ENCODE assay signal across 9 mouse cellular contexts in genomic region chr10:18371866-18372265, GRCm38 (mm10). TPM values are rescaled to one million over a fixed set of nuclear protein-coding genes. Genes with fewer than 3 reads are reported as not detected.
DNase-seq lines count a peak whose midpoint lies in the region; ATAC-seq and TF ChIP-seq lines count a peak whose summit lies in the region.
"Had no signal": no experiment of that assay in that cellular context is flagged by ENCODE, and none has a peak within 500 bp of the region (broad histone marks: within the 10 kb centered on the region; RNA-seq: fewer than 3 reads in every experiment).

No protein-coding gene starts in this region.

- no peak for TF ChIP-seq CTCF in heart, postnatal 0 days (IDR thresholded peaks at IDR 0.05; ENCODE audit: low read depth)
- TF ChIP-seq CTCF in small intestine, adult 2 months (IDR thresholded peaks at IDR 0.05; ENCODE audit: extremely low read depth, insufficient read length, insufficient replicate concordance, low read depth, low read length), result no peak

- intact Hi-C loops in heart, postnatal 10 days (cut with DNase I), result no loop called here

- WGBS in heart, postnatal 0 days, result 47% methylated on average over 13 of the region's 13 CpGs
- 37% methylated on average over 13 of the region's 13 CpGs for WGBS in forebrain, embryonic 11.5 days
- WGBS in liver, embryonic 11.5 days, result 55% methylated on average over 13 of the region's 13 CpGs
- 66% methylated on average over 13 of the region's 13 CpGs for WGBS in small intestine, adult 2 months

- peak overlapping the region; percentile 16; the same call in 1 of the 2 replicates for H3K4me3 ChIP-seq in heart, postnatal 0 days (ENCODE audit: low read depth, low read length)
- H3K4me3 ChIP-seq in forebrain, embryonic 11.5 days (ENCODE audit: low read depth, low read length), result no peak overlapping the region
- H3K4me3 ChIP-seq in liver, embryonic 11.5 days (ENCODE audit: low read depth, low read length), result no peak overlapping the region
- peak overlapping the region; percentile 51; the same call in 1 of the 2 replicates for H3K4me3 ChIP-seq in small intestine, adult 2 months (ENCODE audit: low read depth, low read length)

- no peak overlapping the region for H3K9ac ChIP-seq in heart, postnatal 0 days (replicated peaks; ENCODE audit: low read depth, low read length)
- no peak overlapping the region for H3K9ac ChIP-seq in forebrain, embryonic 11.5 days (ENCODE audit: low read length)
- H3K9ac ChIP-seq in liver, embryonic 11.5 days (ENCODE audit: low read depth, low read length), result no peak overlapping the region

- H3K36me3 ChIP-seq in heart, postnatal 0 days (replicated peaks; ENCODE audit: control insufficient read depth, insufficient read depth, low read length), result no peaks in the 10 kb centered on the region
- H3K36me3 ChIP-seq in forebrain, embryonic 11.5 days (ENCODE audit: control insufficient read depth, insufficient read depth, low read length), result no peaks in the 10 kb centered on the region
- no peaks in the 10 kb centered on the region for H3K36me3 ChIP-seq in liver, embryonic 11.5 days (ENCODE audit: control insufficient read depth, insufficient read depth, low read length)
- H3K36me3 ChIP-seq in small intestine, adult 2 months (ENCODE audit: control insufficient read depth, insufficient read depth, low read length), result no peaks in the 10 kb centered on the region

- no peak for TF ChIP-seq EP300 in heart, postnatal 0 days (IDR thresholded peaks at IDR 0.05; ENCODE audit: low read depth)

- no peak for DNase-seq in heart, postnatal 0 days (ENCODE audit: low spot score)
- DNase-seq in heart, postnatal 10 days, result no peak
- peak; percentile 55 for DNase-seq in forebrain, embryonic 11.5 days (ENCODE audit: low spot score)
- no peak for DNase-seq in liver, embryonic 11.5 days (ENCODE audit: low spot score)
- no peak for DNase-seq in ovary, postnatal 10 days (ENCODE audit: low spot score)
- DNase-seq in layer of hippocampus, adult 9-11 months, result no peak

- no peaks in the 10 kb centered on the region for H3K27me3 ChIP-seq in heart, postnatal 0 days (ENCODE audit: control insufficient read depth, insufficient read depth, low read length)
- H3K27me3 ChIP-seq in forebrain, embryonic 11.5 days (ENCODE audit: control insufficient read depth, insufficient read depth, low read length), result peaks cover 3% of the 10 kb centered on the region; the same call in 1 of the 2 replicates
- H3K27me3 ChIP-seq in liver, embryonic 11.5 days (replicated peaks; ENCODE audit: control insufficient read depth, insufficient read depth, low read length), result no peaks in the 10 kb centered on the region
- H3K27me3 ChIP-seq in small intestine, adult 2 months (ENCODE audit: control insufficient read depth, insufficient read depth, low read length), result no peaks in the 10 kb centered on the region

- no peaks in the 10 kb centered on the region for H3K4me1 ChIP-seq in heart, postnatal 0 days (ENCODE audit: control insufficient read depth, insufficient read depth)
- peaks cover 7% of the 10 kb centered on the region; the same call in 1 of the 2 replicates for H3K4me1 ChIP-seq in forebrain, embryonic 11.5 days (replicated peaks; ENCODE audit: control insufficient read depth, insufficient read depth, low read length)
- H3K4me1 ChIP-seq in liver, embryonic 11.5 days (replicated peaks; ENCODE audit: control insufficient read depth, insufficient read depth, low read length), result 0 out of 2 replicates have a peak, but pooled peaks cover 3% of the 10 kb centered on the region
- H3K4me1 ChIP-seq in small intestine, adult 2 months (ENCODE audit: control insufficient read depth, insufficient read depth, insufficient read length, low read length), result peaks cover 1% of the 10 kb centered on the region; the same call in 1 of the 2 replicates

- no peak for ATAC-seq in heart, postnatal 0 days (ENCODE audit: insufficient read depth, low read depth)
- peak; percentile 69 for ATAC-seq in forebrain, embryonic 11.5 days (replicated peaks; ENCODE audit: low FRiP score)
- ATAC-seq in liver, embryonic 11.5 days (replicated peaks; ENCODE audit: low FRiP score), result no peak
- no peak for ATAC-seq in megakaryocyte, adult 5-6 weeks (ENCODE audit: poor library complexity, severe bottlenecking)

- peak overlapping the region; percentile 39; the same call in 1 of the 2 replicates for H3K4me2 ChIP-seq in heart, postnatal 0 days (ENCODE audit: low read depth, low read length)
- H3K4me2 ChIP-seq in forebrain, embryonic 11.5 days (ENCODE audit: low read depth, low read length, severe bottlenecking), result peak overlapping the region; percentile 16; the same call in 1 of the 2 replicates
- H3K4me2 ChIP-seq in liver, embryonic 11.5 days, result peak overlapping the region; percentile 19

- no peak for TF ChIP-seq POLR2A in small intestine, adult 2 months (IDR thresholded peaks at IDR 0.05; ENCODE audit: low read depth, low read length)

- H3K9me3 ChIP-seq in heart, postnatal 0 days (replicated peaks; ENCODE audit: control insufficient read depth, low read length), result no peaks in the 10 kb centered on the region
- H3K9me3 ChIP-seq in forebrain, embryonic 11.5 days (ENCODE audit: control insufficient read depth, low read length), result no peaks in the 10 kb centered on the region
- H3K9me3 ChIP-seq in liver, embryonic 11.5 days (ENCODE audit: control insufficient read depth, low read length), result no peaks in the 10 kb centered on the region

- H3K27ac ChIP-seq in heart, postnatal 0 days (ENCODE audit: low read depth), result no peak overlapping the region
- H3K27ac ChIP-seq in forebrain, embryonic 11.5 days (ENCODE audit: low read depth, low read length), result no peak overlapping the region
- peak overlapping the region; percentile 65; the same call in 1 of the 2 replicates for H3K27ac ChIP-seq in liver, embryonic 11.5 days (ENCODE audit: low read depth, low read length)
- no peak overlapping the region for H3K27ac ChIP-seq in small intestine, adult 2 months (ENCODE audit: insufficient read depth, low read depth, low read length)

RNA-seq across cellular contexts. Expression of gene Nhsl1, which starts 53.1 kb away (rescaled TPM):
- total RNA-seq in heart, postnatal 0 days (2014; rRNA removed; ENCODE audit: low replicate concordance), result 20.1 and 31.7 TPM in 2 replicates
- 8.8 and 10.1 TPM in 2 replicates for polyA plus RNA-seq in heart, postnatal 0 days (2015; fragmentation: Nextera tagmentation; extraction: Ambion mirVana)
- 10 to 100 TPM; 22.1 to 29.6 TPM for total RNA-seq in heart, postnatal 10 days (2021)
- 13.7 and 16.7 TPM in 2 replicates for polyA plus RNA-seq in forebrain, embryonic 11.5 days (2014; fragmentation: Nextera tagmentation; extraction: Ambion mirVana)
- polyA plus RNA-seq in liver, embryonic 11.5 days (2014; fragmentation: Nextera tagmentation; extraction: Ambion mirVana), result 2.6 and 2.9 TPM in 2 replicates
- polyA plus RNA-seq in small intestine, adult 2 months (2012; rRNA removed), result 13.4 and 44.6 TPM in 2 replicates
- total RNA-seq in megakaryocyte, adult 5-6 weeks (2015), result 0.27 and 1.1 TPM in 2 replicates
- total RNA-seq in megakaryocyte, adult 5-6 weeks (2017), result 0.04 and 0.20 TPM in 2 replicates
- total RNA-seq: MEL had no signal

Comparison
In these comparisons a context has a peak if more than half of its experiments do, and no peak if none do; other contexts are left out.
1. H3K4me3 ChIP-seq: peak in heart, postnatal 0 days (single experiment) and small intestine, adult 2 months (single experiment); none in forebrain, embryonic 11.5 days (single experiment) and liver, embryonic 11.5 days (single experiment).
2. Peak in every context shown above with its lines, with median percentiles within 50 percentile points of each other: H3K4me2 ChIP-seq.